Mouse (Mus musculus): ENCODE data around the gene Lsm14b. TPM values are rescaled to one million over a fixed set of nuclear protein-coding genes. Genes with fewer than 3 reads are reported as not detected.

Gene Lsm14b
- total and polyA plus RNA-seq, 3 experiments = 34.2 to 44.4 TPM; not detected in 1

DNA sequence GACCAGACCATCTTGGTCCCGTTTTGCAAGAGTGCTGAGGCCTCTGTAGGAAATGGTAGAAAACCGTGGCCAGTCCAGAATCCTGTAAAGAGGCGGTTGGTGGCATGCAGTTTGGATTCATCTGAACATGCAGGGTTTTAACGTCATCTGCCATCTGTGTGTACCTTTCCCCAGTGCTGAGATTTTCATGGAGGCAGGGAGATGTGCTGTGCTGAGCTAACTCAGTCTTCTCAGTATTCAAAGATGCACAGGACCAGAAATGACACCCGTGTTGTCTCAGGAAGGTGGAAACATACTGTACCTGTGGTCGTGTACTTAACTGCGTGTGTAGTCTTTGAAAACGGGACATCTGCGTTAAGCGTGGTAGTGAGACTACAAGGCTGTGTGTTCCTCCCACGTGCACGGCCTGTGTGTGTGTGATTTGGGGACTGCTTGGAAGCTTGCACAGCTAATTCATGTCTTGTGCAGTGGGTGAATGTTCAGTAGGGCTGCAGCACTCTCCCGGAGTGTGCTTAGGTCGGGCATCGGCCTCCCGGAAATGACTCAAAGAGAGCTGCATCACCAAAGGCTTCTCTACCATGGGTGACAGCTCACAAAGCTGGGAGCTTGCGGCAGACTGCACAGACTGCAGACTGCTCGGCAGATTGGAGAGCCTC lies 23.3 kb downstream of the Lsm14b start (continued):
- TF ChIP-seq KAT2A (conservative IDR thresholded peaks at IDR 0.05; ENCODE audit: low read depth, low read length) = no peak
- no peak for TF ChIP-seq SIN3A (IDR thresholded peaks at IDR 0.05; ENCODE audit: low read length)
- TF ChIP-seq BHLHE40 (IDR thresholded peaks at IDR 0.05; ENCODE audit: borderline replicate concordance, low read depth, low read length) = no peak
- TF ChIP-seq RAD21 (IDR thresholded peaks at IDR 0.05; ENCODE audit: low read depth, low read length) = no peak
- TF ChIP-seq MYB (IDR thresholded peaks at IDR 0.05; ENCODE audit: low read depth, low read length) = no peak

DNA sequence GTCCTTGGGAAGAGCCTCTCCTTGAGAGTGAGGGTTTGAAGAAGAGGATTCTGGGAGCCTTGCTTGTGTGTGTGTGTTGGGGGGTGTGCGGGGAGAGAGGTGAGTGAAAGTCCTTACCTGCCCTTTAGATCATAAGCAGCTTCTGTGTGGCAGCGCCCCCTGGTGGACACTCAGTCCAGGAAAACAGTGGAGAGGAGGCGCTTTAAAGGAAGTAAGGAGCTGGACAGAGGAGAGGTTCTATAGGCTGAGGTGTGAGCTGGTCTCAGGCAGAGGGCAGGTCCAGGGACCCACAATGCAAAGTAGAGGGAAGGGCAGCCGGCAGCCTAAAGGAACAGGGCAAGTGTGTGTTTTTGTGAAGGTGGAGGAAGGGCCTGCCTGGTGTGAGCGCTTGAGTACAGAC lies 26.2 kb downstream of the Lsm14b start:
- H3K27me3 ChIP-seq (ENCODE audit: control insufficient read depth in 1 of 2, insufficient read depth in 2 of 2, low read length in 2 of 2) = no peaks in the 10 kb centered on the region
- H3K9ac ChIP-seq (ENCODE audit: control insufficient read depth, low read depth, low read length, poor library complexity, severe bottlenecking) = no peak overlapping the region
- H3K9me3 ChIP-seq (replicated peaks; ENCODE audit: insufficient read depth, low read length) = no peaks in the 10 kb centered on the region
- peaks cover 3% of the 10 kb centered on the region; the same call in 1 of the 2 replicates for H3K79me2 ChIP-seq (ENCODE audit: control insufficient read depth, insufficient read depth, low read length, poor library complexity)
- no peak overlapping the region for H3K27ac ChIP-seq (ENCODE audit: control insufficient read depth, low read depth, low read length)
- TF ChIP-seq ZC3H11A (IDR thresholded peaks at IDR 0.05; ENCODE audit: low read depth, low read length) (peak; percentile 61), TAL1 (IDR thresholded peaks at IDR 0.05; ENCODE audit: low read length) (no peak), CTCF (IDR thresholded peaks at IDR 0.05 in 2 of 3, conservative IDR thresholded peaks at IDR 0.05 in 1 of 3; ENCODE audit: control insufficient read depth in 1 of 3, insufficient read depth in 1 of 3, low read depth in 2 of 3, low read length in 3 of 3, poor library complexity in 1 of 3, severe bottlenecking in 1 of 3) (peak; percentile 75 to 98 (median 94)), CHD1 (IDR thresholded peaks at IDR 0.05; ENCODE audit: low read depth, low read length) (no peak), TBP (IDR thresholded peaks at IDR 0.05; ENCODE audit: low read depth, low read length) (no peak), SMC3 (IDR thresholded peaks at IDR 0.05; ENCODE audit: low read depth, low read length) (peak; percentile 91), MYB (IDR thresholded peaks at IDR 0.05; ENCODE audit: low read depth, low read length) (no peak), RCOR1 (IDR thresholded peaks at IDR 0.05; ENCODE audit: low read depth, low read length) (no peak), HCFC1 (IDR thresholded peaks at IDR 0.05; ENCODE audit: low read depth, low read length) (no peak), CHD2 (IDR thresholded peaks at IDR 0.05; ENCODE audit: low read length) (no peak), RAD21 (IDR thresholded peaks at IDR 0.05; ENCODE audit: low read depth, low read length) (peak; percentile 72), NELFE (IDR thresholded peaks at IDR 0.05; ENCODE audit: low read depth, low read length) (no peak), USF1 (IDR thresholded peaks at IDR 0.05; ENCODE audit: low read depth, low read length) (no peak), MYC (IDR thresholded peaks at IDR 0.05; ENCODE audit: low read depth, low read length) (no peak), MAX (IDR thresholded peaks at IDR 0.05; ENCODE audit: low read length) (no peak), ETS1 (IDR thresholded peaks at IDR 0.05; ENCODE audit: low read depth, low read length) (no peak)
- H3K4me1 ChIP-seq (ENCODE audit: control insufficient read depth in 1 of 2, insufficient read depth in 2 of 2, low read length in 2 of 2) = no peaks in the 10 kb centered on the region
- no peaks in the 10 kb centered on the region; a peak in 1 of 4 replicates for H3K36me3 ChIP-seq (ENCODE audit: control insufficient read depth in 1 of 2, insufficient read depth in 2 of 2, low read length in 2 of 2)
- H3K4me3 ChIP-seq (ENCODE audit: control insufficient read depth in 1 of 2, insufficient read depth in 1 of 2, low read depth in 2 of 2, low read length in 2 of 2) = no peak overlapping the region
- peak; percentile 82 for DNase-seq (ENCODE audit: low read depth, low spot score)
